Mouse (Mus musculus) spleen, adult 2 months (tissue): ENCODE results near the gene Mrpl32. TPM values are rescaled to one million over a fixed set of nuclear protein-coding genes. Genes with fewer than 3 reads are reported as not detected.
A peak's percentile ranks its signal among the peaks of the same experiment; 100 is the strongest.

Experiments
- DNase-seq, 2 experiments: peaks; one replicate each; pipeline versions ENCODE4 v3.0.0 to v3.0.0-alpha.2; 2012 to 2021; ENCODE audit warnings: low spot score in 2 of 2, low read depth in 1 of 2
- H3K27ac ChIP-seq: fragments of 200-500 bp; 2 replicates; pipeline ENCODE4 v1.5.1; 2012; ENCODE audit warnings: low read length, inconsistent platforms; ENCODE audit not compliant: insufficient read depth
- H3K27me3 ChIP-seq: fragments of 200-500 bp; 2 replicates; pipeline ENCODE4 v1.6.1; 2012; ENCODE audit warnings: mild to moderate bottlenecking, moderate library complexity, low read length, inconsistent platforms; ENCODE audit not compliant: control insufficient read depth, insufficient read depth
- H3K36me3 ChIP-seq: fragments of 200-500 bp; 2 replicates; pipeline ENCODE4 v1.6.1; 2012; ENCODE audit warnings: mild to moderate bottlenecking, low read length, inconsistent platforms; ENCODE audit not compliant: control insufficient read depth, insufficient read depth
- H3K4me1 ChIP-seq: fragments of 200-500 bp; 2 replicates; pipeline ENCODE4 v1.6.1; 2011; ENCODE audit warnings: inconsistent platforms; ENCODE audit not compliant: control insufficient read depth, insufficient read depth, insufficient read length
- H3K4me3 ChIP-seq: fragments of 200-500 bp; 2 replicates; pipeline ENCODE4 v1.5.1; 2011; ENCODE audit warnings: mild to moderate bottlenecking, inconsistent platforms; ENCODE audit not compliant: insufficient read depth, insufficient read length; ENCODE audit errors: extremely low read depth
- CTCF ChIP-seq: fragments of 200-500 bp; IDR thresholded peaks from 2 replicates; pipeline ENCODE4 v1.5.1; 2011; ENCODE audit warnings: mild to moderate bottlenecking, inconsistent platforms; ENCODE audit not compliant: insufficient read depth, insufficient read length, insufficient replicate concordance; ENCODE audit errors: extremely low read depth
- POLR2A ChIP-seq: fragments of 200-500 bp; IDR thresholded peaks from 2 replicates; pipeline ENCODE4 v1.6.1; 2011; ENCODE audit warnings: low read depth, low read length, inconsistent platforms
- WGBS: fragments of 180-500 bp; shearing (Covaris S2); methylation state at CpG from one replicate; pipeline ENCODE4 v1.1.7; 2018; 5-methylcytosine and 5-hydroxymethylcytosine counted together
- polyA plus RNA-seq: library from polyadenylated mRNA; depleted of rRNA; stranded (reverse); fragments of >200 nt; gene quantifications from 2 replicates; pipeline ENCODE4 v1.2.3, GENCODE M21; 2012; rRNA removed

Gene Mrpl32
- polyA plus RNA-seq, 1 experiment: 2.6 TPM

- WGBS: 9% methylated on average over 10 of the region's 10 CpGs
- Histone ChIP-seq H3K27me3 (no peaks in the 10 kb centered on the region), H3K4me3 (peak overlapping the region; percentile 97), H3K4me1 (no peaks in the 10 kb centered on the region; the same call in 1 of the 2 replicates), H3K27ac (peak overlapping the region; percentile 86), H3K36me3 (peaks cover 8% of the 10 kb centered on the region)
- TF ChIP-seq POLR2A (no peak), CTCF (no peak)
- no peak for DNase-seq
These were observed 502 bp downstream of the Mrpl32 start for GRCm38 (mm10) chr13:14612463-14612862.

GRCm38 (mm10) chr13:14607616-14608015 lies 5.3 kb downstream of the Mrpl32 start:
- TF ChIP-seq CTCF: no peak
- no peak for TF ChIP-seq POLR2A
- no peak overlapping the region for H3K4me3 ChIP-seq
- peaks cover 3% of the 10 kb centered on the region for H3K36me3 ChIP-seq
- DNase-seq: no peak
- no peaks in the 10 kb centered on the region for H3K27me3 ChIP-seq
- no peaks in the 10 kb centered on the region; the same call in 1 of the 2 replicates for H3K4me1 ChIP-seq
- H3K27ac ChIP-seq: no peak overlapping the region

- H3K36me3 ChIP-seq: no peaks in the 10 kb centered on the region; the same call in 1 of the 2 replicates
- WGBS: 90% methylated on average over 2 of the region's 2 CpGs
These were observed 10.2 kb downstream of the Mrpl32 start for GRCm38 (mm10) chr13:14602744-14603143.

GRCm38 (mm10) chr13:14580392-14580791 lies 32.6 kb downstream of the Mrpl32 start:
- no peak overlapping the region for H3K4me3 ChIP-seq
- no peaks in the 10 kb centered on the region for H3K4me1 ChIP-seq
- H3K27me3 ChIP-seq: no peaks in the 10 kb centered on the region
- no peak for DNase-seq
- no peak for TF ChIP-seq POLR2A
- no peak for TF ChIP-seq CTCF
- H3K27ac ChIP-seq: no peak overlapping the region
- 75% methylated on average over 3 of the region's 3 CpGs for WGBS
- H3K36me3 ChIP-seq: no peaks in the 10 kb centered on the region

More at GRCm38 (mm10) chr13:14602744-14603143, 10.2 kb downstream of the Mrpl32 start:
- Histone ChIP-seq H3K4me1 (no peaks in the 10 kb centered on the region), H3K4me3 (no peak overlapping the region), H3K27ac (no peak overlapping the region), H3K27me3 (no peaks in the 10 kb centered on the region)
- no peak for TF ChIP-seq POLR2A
- DNase-seq: no peak

- no peak overlapping the region for H3K27ac ChIP-seq
- no peaks in the 10 kb centered on the region for H3K27me3 ChIP-seq
- H3K36me3 ChIP-seq: no peaks in the 10 kb centered on the region
- no peak overlapping the region for H3K4me3 ChIP-seq
- no peak for TF ChIP-seq POLR2A
- no peak for TF ChIP-seq CTCF
- no peak for DNase-seq
- no peaks in the 10 kb centered on the region for H3K4me1 ChIP-seq
These were observed 38.8 kb downstream of the Mrpl32 start for GRCm38 (mm10) chr13:14574128-14574527.

GRCm38 (mm10) chr13:14561336-14561735 lies 51.6 kb downstream of the Mrpl32 start:
- Histone ChIP-seq H3K27ac (no peak overlapping the region), H3K4me3 (no peak overlapping the region), H3K27me3 (no peaks in the 10 kb centered on the region), H3K36me3 (no peaks in the 10 kb centered on the region), H3K4me1 (no peaks in the 10 kb centered on the region)
- 85% methylated on average over 1 of the region's 1 CpGs for WGBS
- no peak for DNase-seq
- TF ChIP-seq POLR2A: no peak
- TF ChIP-seq CTCF: no peak

Other genes starting within 250 kb of the Mrpl32 start
- 0.31 and 0.95 TPM in 2 replicates for gene Hecw1, start 89.9 kb downstream of the Mrpl32 start, polyA plus RNA-seq
- gene Psma2, start 75 bp upstream of the Mrpl32 start, polyA plus RNA-seq: 18.3 and 18.8 TPM in 2 replicates
- gene AW209491, start 17.0 kb upstream of the Mrpl32 start, polyA plus RNA-seq: 1.7 and 1.8 TPM in 2 replicates